Mouse (Mus musculus) midbrain, embryonic 11.5 days (tissue): ENCODE measurements around the gene Ndufb6. TPM values are rescaled to one million over a fixed set of nuclear protein-coding genes. Genes with fewer than 3 reads are reported as not detected.
"Not testable (repeated sequence)": the region's sequence is repeated elsewhere in the genome, so short reads cannot be mapped to it uniquely, and the experiment has no call there.

Experiments
- ATAC-seq: fragments of 200-750 bp; cut with Nextera tagmentation; 2 replicates; pipeline ENCODE4 v1.8.0; 2017; ENCODE audit warnings: moderate TSS enrichment, moderate library complexity; ENCODE audit not compliant: low FRiP score
- DNase-seq: peaks from one replicate; pipeline ENCODE4 v3.0.0; 2015; ENCODE audit warnings: low spot score; ENCODE audit errors: missing footprints
- H3K27ac ChIP-seq: fragments of 300-500 bp; sonication (generic); 2 replicates; pipeline ENCODE4 v1.5.1; 2014; ENCODE audit warnings: low read depth, low read length
- H3K27me3 ChIP-seq: fragments of 300-500 bp; sonication (generic); 2 replicates; pipeline ENCODE4 v1.6.1; 2014; ENCODE audit warnings: mild to moderate bottlenecking, low read length, moderate library complexity, mixed read lengths; ENCODE audit not compliant: control insufficient read depth, insufficient read depth
- H3K36me3 ChIP-seq: fragments of 300-500 bp; sonication (generic); 2 replicates; pipeline ENCODE4 v1.6.1; 2014; ENCODE audit warnings: mild to moderate bottlenecking, low read length, moderate library complexity, mixed read lengths; ENCODE audit not compliant: control insufficient read depth, insufficient read depth
- H3K4me1 ChIP-seq: fragments of 300-500 bp; sonication (generic); 2 replicates; pipeline ENCODE4 v1.6.1; 2014; ENCODE audit warnings: low read length; ENCODE audit not compliant: control insufficient read depth, insufficient read depth
- H3K4me2 ChIP-seq: fragments of 300-500 bp; sonication (generic); 2 replicates; pipeline ENCODE4 v1.6.1; 2014; ENCODE audit warnings: mild to moderate bottlenecking, moderate library complexity
- H3K4me3 ChIP-seq: fragments of 300-500 bp; sonication (generic); 2 replicates; pipeline ENCODE4 v1.5.1; 2014; ENCODE audit warnings: low read depth, low read length
- H3K9ac ChIP-seq: fragments of 300-500 bp; sonication (generic); 2 replicates; pipeline ENCODE4 v1.6.1; 2014; ENCODE audit warnings: low read length
- H3K9me3 ChIP-seq: fragments of 300-500 bp; sonication (generic); 2 replicates; pipeline ENCODE4 v1.6.1; 2016; ENCODE audit warnings: low read length; ENCODE audit not compliant: control insufficient read depth
- WGBS: fragments of 180-500 bp; shearing (Covaris S2); extraction: QIAGEN DNeasy Blood & Tissue Kit; methylation state at CpG from one replicate; pipeline ENCODE4 v1.1.7; 2014; 5-methylcytosine and 5-hydroxymethylcytosine counted together
- polyA plus RNA-seq: library from polyadenylated mRNA; unstranded; fragments of >200 nt; fragmentation: Nextera tagmentation; extraction: Ambion mirVana; gene quantifications from 2 replicates; pipeline ENCODE4 v1.2.1, GENCODE M21; 2014

The Ndufb6 gene
- polyA plus RNA-seq, 1 experiment from 2014 or later = 289 TPM

- Histone ChIP-seq H3K36me3 (no peaks in the 10 kb centered on the region), H3K4me2 (peak overlapping the region; percentile 12; the same call in 1 of the 2 replicates), H3K27ac (no peak overlapping the region), H3K4me1 (no peaks in the 10 kb centered on the region), H3K9ac (no peak overlapping the region), H3K9me3 (no peaks in the 10 kb centered on the region), H3K4me3 (no peak overlapping the region), H3K27me3 (no peaks in the 10 kb centered on the region)
- ATAC-seq (peak; percentile 80), DNase-seq (peak; percentile 96)
- 14% methylated on average over 16 of the region's 16 CpGs for WGBS
Observed at GRCm38 (mm10) chr4:40301076-40301789, 22.0 kb upstream of the Ndufb6 start.

GRCm38 (mm10) chr4:40299169-40299568, 19.9 kb upstream of the Ndufb6 start:
- Histone ChIP-seq H3K9me3 (no peaks in the 10 kb centered on the region), H3K27ac (no peak overlapping the region), H3K4me1 (no peaks in the 10 kb centered on the region), H3K27me3 (no peaks in the 10 kb centered on the region), H3K9ac (no peak overlapping the region), H3K4me3 (no peak overlapping the region), H3K36me3 (no peaks in the 10 kb centered on the region), H3K4me2 (no peak overlapping the region)
- DNase-seq = no peak
- WGBS = 79% methylated on average over 5 of the region's 5 CpGs
- no peak for ATAC-seq

- not testable (repeated sequence) for H3K27ac ChIP-seq, H3K9me3 ChIP-seq, ATAC-seq, H3K36me3 ChIP-seq, H3K27me3 ChIP-seq, H3K4me3 ChIP-seq, H3K4me2 ChIP-seq, DNase-seq, H3K9ac ChIP-seq, H3K4me1 ChIP-seq
- WGBS = 96% methylated on average over 11 of the region's 11 CpGs
Observed at GRCm38 (mm10) chr4:40291511-40291910, 12.3 kb upstream of the Ndufb6 start.

- ATAC-seq (no peak), DNase-seq (no peak)
- Histone ChIP-seq H3K4me2 (no peak overlapping the region), H3K9me3 (no peaks in the 10 kb centered on the region), H3K27ac (no peak overlapping the region), H3K4me3 (no peak overlapping the region), H3K36me3 (no peaks in the 10 kb centered on the region), H3K9ac (no peak overlapping the region), H3K4me1 (no peaks in the 10 kb centered on the region), H3K27me3 (no peaks in the 10 kb centered on the region)
- WGBS = 94% methylated on average over 2 of the region's 2 CpGs
Observed at GRCm38 (mm10) chr4:40289046-40289445, 9.8 kb upstream of the Ndufb6 start.

- no peak for ATAC-seq
Observed at GRCm38 (mm10) chr4:40287415-40287814, 8.2 kb upstream of the Ndufb6 start.

GRCm38 (mm10) chr4:40285582-40285981, 6.4 kb upstream of the Ndufb6 start:
- no peaks in the 10 kb centered on the region for H3K9me3 ChIP-seq
- ATAC-seq = peak; percentile 66; the same call in 1 of the 2 replicates

More at GRCm38 (mm10) chr4:40287415-40287814, 8.2 kb upstream of the Ndufb6 start:
- no peaks in the 10 kb centered on the region for H3K9me3 ChIP-seq
- no peaks in the 10 kb centered on the region for H3K36me3 ChIP-seq
- no peak overlapping the region for H3K9ac ChIP-seq
- H3K27ac ChIP-seq = no peak overlapping the region
- H3K27me3 ChIP-seq = no peaks in the 10 kb centered on the region
- no peak overlapping the region for H3K4me3 ChIP-seq
- H3K4me1 ChIP-seq = no peaks in the 10 kb centered on the region
- H3K4me2 ChIP-seq = no peak overlapping the region
- 83% methylated on average over 6 of the region's 6 CpGs for WGBS
- no peak for DNase-seq

GRCm38 (mm10) chr4:40278880-40279275, 343 bp downstream of the Ndufb6 start:
- peaks cover 6% of the 10 kb centered on the region for H3K4me1 ChIP-seq
- H3K4me3 ChIP-seq = peak overlapping the region; percentile 89
- WGBS = under 1% methylated on average over 21 of the region's 21 CpGs
- H3K9ac ChIP-seq = peak overlapping the region; percentile 87
- no peaks in the 10 kb centered on the region for H3K9me3 ChIP-seq
- ATAC-seq = peak; percentile 85
- peak overlapping the region; percentile 93 for H3K4me2 ChIP-seq
- DNase-seq = no peak
- peaks cover 5% of the 10 kb centered on the region; the same call in 1 of the 2 replicates for H3K36me3 ChIP-seq
- no peaks in the 10 kb centered on the region for H3K27me3 ChIP-seq
- no peak overlapping the region; the same call in 1 of the 2 replicates for H3K27ac ChIP-seq

More at GRCm38 (mm10) chr4:40285582-40285981, 6.4 kb upstream of the Ndufb6 start:
- Histone ChIP-seq H3K4me2 (no peak overlapping the region), H3K36me3 (no peaks in the 10 kb centered on the region), H3K4me3 (no peak overlapping the region), H3K27me3 (no peaks in the 10 kb centered on the region), H3K4me1 (no peaks in the 10 kb centered on the region), H3K27ac (no peak overlapping the region), H3K9ac (no peak overlapping the region)
- WGBS = 24% methylated on average over 4 of the region's 4 CpGs
- DNase-seq = peak; percentile 91

- no peaks in the 10 kb centered on the region for H3K9me3 ChIP-seq
- peak within 1 kb of the TSS; percentile 85 for H3K27ac ChIP-seq
- under 1% methylated on average over 38 of the region's 38 CpGs for WGBS
- no peaks in the 10 kb centered on the region for H3K27me3 ChIP-seq
- H3K4me1 ChIP-seq = peaks cover 10% of the 10 kb centered on the region
- H3K4me3 ChIP-seq = peak within 1 kb of the TSS; percentile 81
- peak within 1 kb of the TSS; percentile 83 for H3K4me2 ChIP-seq
- H3K36me3 ChIP-seq = peaks cover 2% of the 10 kb centered on the region; the same call in 1 of the 2 replicates
- DNase-seq (peak; percentile 99), ATAC-seq (peak; percentile 94)
- peak within 1 kb of the TSS; percentile 92 for H3K9ac ChIP-seq
Observed at GRCm38 (mm10) chr4:40269430-40270032, 9.7 kb downstream of the Ndufb6 start, which contains the start of the genes Smim27 and Topors. Gene Smim27, plus strand, starts transcription at chr4:40269579. Gene Topors, minus strand, starts transcription at chr4:40269850.

- peak overlapping the region; percentile 83 for H3K4me2 ChIP-seq
- ATAC-seq = peak; percentile 1
- H3K4me3 ChIP-seq = peak overlapping the region; percentile 81
- peak overlapping the region; percentile 85 for H3K27ac ChIP-seq
- peaks cover 10% of the 10 kb centered on the region for H3K4me1 ChIP-seq
- no peaks in the 10 kb centered on the region for H3K27me3 ChIP-seq
- no peaks in the 10 kb centered on the region for H3K9me3 ChIP-seq
- peak overlapping the region; percentile 92 for H3K9ac ChIP-seq
- peaks cover 2% of the 10 kb centered on the region; the same call in 1 of the 2 replicates for H3K36me3 ChIP-seq
- WGBS = under 1% methylated on average over 16 of the region's 16 CpGs
- DNase-seq = no peak
Observed at GRCm38 (mm10) chr4:40268835-40269234, 10.4 kb downstream of the Ndufb6 start.
